Mouse (Mus musculus) left cerebral cortex, postnatal 14 days (tissue): Measurements from ENCODE around the gene Gm45753. TPM values are rescaled to one million over a fixed set of nuclear protein-coding genes. Genes with fewer than 3 reads are reported as not detected.

Experiments used
- DNase-seq, 2 experiments: peaks; one replicate each; pipeline ENCODE4 v3.0.0; 2021 to 2022; ENCODE audit warnings: low spot score in 2 of 2, mixed read lengths in 1 of 2
- intact Hi-C: fragments of 180-260 bp; cut with DNase I; formaldehyde crosslinking; loops from one replicate; pipeline ENCODE4 v1.15.1; 2025
- total RNA-seq, 2 experiments: library from RNA; stranded (reverse); gene quantifications; 2 replicates each; pipeline ENCODE4 v1.2.3; 2021

The Gm45753 gene
- total RNA-seq, 2 experiments from 2014 or later: not detected

DNA sequence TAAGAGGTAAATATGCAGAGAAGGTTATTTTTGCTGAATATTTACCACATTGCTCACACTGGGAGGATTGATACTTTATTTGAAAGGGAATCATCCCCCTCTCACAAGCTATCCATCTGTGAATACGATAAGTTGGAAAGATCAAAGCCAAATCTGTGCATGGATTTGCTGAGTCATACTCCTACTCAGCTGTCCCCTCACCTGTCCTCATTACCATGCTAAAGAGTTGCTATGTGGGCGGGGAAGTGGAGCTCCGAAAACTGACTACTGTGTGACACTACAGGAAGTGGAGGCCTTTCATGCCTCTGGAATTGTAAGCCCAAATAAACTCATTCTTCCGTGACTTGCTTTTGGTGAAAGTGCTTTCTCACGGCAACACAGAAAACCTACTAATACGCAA, 73.0 kb downstream of the Gm45753 start:
- no peak for DNase-seq
- intact Hi-C loops: loop anchor here (5.0 kb wide), 1 partner anchor 298 kb away; the partner anchor contains the start of gene Fat1

DNA sequence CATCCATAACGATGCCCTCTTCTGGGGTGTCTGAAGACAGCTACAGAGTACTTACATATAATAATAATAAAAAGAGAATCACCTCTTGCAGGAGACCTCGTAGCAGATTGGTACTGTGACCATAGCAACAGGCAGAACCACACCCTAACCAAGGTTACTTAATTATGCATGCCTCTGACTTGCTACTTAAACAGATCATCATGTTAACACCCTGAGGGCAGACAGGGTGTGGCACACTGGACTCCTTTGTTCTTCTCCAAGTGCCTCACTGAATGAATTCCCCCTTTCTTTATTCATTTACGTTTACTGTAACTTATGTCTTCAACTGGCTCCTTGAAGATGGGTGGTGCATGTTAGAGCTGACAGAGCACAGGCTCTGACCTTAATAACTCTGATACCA, 75.0 kb downstream of the Gm45753 start:
- intact Hi-C loops: no loop called here
- no peak for DNase-seq

Other genes with a start within 250 kb of the Gm45753 start
- gene Mtnr1a, start 239.3 kb downstream of the Gm45753 start, total RNA-seq: not detected
- not detected for gene F11, start 46.4 kb downstream of the Gm45753 start, total RNA-seq
- not detected for gene Klkb1, start 13.6 kb downstream of the Gm45753 start, total RNA-seq
- gene Cyp4v3, start 24.8 kb upstream of the Gm45753 start, total RNA-seq: 1 to 10 TPM; 4.1 to 4.3 TPM
- gene Fam149a, start 73.8 kb upstream of the Gm45753 start, total RNA-seq: 10 to 100 TPM; 23.1 to 23.8 TPM
- gene Tlr3, start 102.6 kb upstream of the Gm45753 start, total RNA-seq: 1 to 10 TPM; 6.6 to 6.9 TPM
- 100 to 1,000 TPM; 258 to 338 TPM for gene Sorbs2, start 199.3 kb upstream of the Gm45753 start, total RNA-seq